Mouse (Mus musculus): ENCODE data around the gene Osbpl7. TPM values are rescaled to one million over a fixed set of nuclear protein-coding genes. Genes with fewer than 3 reads are reported as not detected.
A peak's percentile ranks its signal among the peaks of the same experiment; 100 is the strongest.

Osbpl7 gene
- polyA plus RNA-seq, 1 experiment from 2014 or later: 12.4 TPM

DNA sequence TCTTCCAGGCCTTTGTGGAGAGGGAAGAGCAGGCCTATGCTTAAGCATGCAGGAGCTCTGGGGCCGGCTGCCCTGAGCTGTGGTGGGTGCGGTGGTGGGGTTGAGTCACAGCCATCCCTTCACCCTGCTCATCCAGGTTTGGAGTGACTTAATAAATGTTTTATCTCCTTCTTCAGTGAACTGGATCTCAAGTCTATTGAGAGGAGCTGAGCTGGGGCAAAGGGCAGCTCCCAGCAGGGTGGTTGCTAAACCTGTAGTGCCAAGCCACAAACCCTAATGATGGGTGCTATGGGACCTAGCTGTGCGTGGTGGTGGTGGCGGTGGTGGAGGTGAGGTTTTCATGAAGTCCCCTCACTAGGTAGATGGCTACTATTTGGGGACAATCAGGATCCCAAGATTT lies 16.6 kb upstream of the Osbpl7 start:
- no peak for ATAC-seq (ENCODE audit: low read depth)
- 94% methylated on average over 4 of the region's 4 CpGs for WGBS
- Histone ChIP-seq H3K4me3 (ENCODE audit: low read length) (no peak overlapping the region), H3K27me3 (ENCODE audit: control insufficient read depth, insufficient read depth, low read depth, low read length) (no peaks in the 10 kb centered on the region), H3K4me1 (replicated peaks; ENCODE audit: control insufficient read depth, insufficient read depth, low read length) (peaks cover 5% of the 10 kb centered on the region; the same call in 1 of the 2 replicates), H3K9ac (ENCODE audit: low read length) (no peak overlapping the region), H3K4me2 (ENCODE audit: low read depth, low read length) (no peak overlapping the region), H3K36me3 (ENCODE audit: control insufficient read depth, insufficient read depth, low read length) (no peaks in the 10 kb centered on the region), H3K9me3 (ENCODE audit: control insufficient read depth, low read length) (no peaks in the 10 kb centered on the region), H3K27ac (ENCODE audit: low read length) (no peak overlapping the region)

DNA sequence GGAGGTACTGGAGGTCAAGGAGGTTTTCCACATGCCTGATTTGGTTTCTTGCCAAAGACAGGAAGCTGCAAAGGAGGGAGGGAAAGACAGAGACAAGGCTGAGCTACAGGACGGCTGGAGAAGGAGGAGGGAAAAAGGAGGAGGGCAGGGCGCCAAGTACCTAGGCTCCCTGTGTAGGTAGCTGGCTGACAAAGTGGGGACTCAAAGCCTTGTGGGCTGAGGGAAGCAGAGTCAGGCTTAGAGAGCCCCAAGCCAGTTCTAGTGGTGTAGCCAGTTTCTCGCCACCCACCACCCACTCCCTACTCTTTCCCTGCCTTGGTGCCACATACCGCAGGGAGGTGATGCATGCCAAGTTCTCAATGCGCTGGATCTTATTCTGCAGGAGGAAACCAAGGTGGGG lies 14.3 kb upstream of the Osbpl7 start:
- no peaks in the 10 kb centered on the region for H3K9me3 ChIP-seq (ENCODE audit: control insufficient read depth, low read length)
- no peak overlapping the region for H3K27ac ChIP-seq (ENCODE audit: low read length)
- 72% methylated on average over 5 of the region's 5 CpGs for WGBS
- H3K4me3 ChIP-seq (ENCODE audit: low read length): no peak overlapping the region
- H3K4me2 ChIP-seq (ENCODE audit: low read depth, low read length): no peak overlapping the region
- ATAC-seq (ENCODE audit: low read depth): no peak
- no peaks in the 10 kb centered on the region for H3K27me3 ChIP-seq (ENCODE audit: control insufficient read depth, insufficient read depth, low read depth, low read length)
- no peak overlapping the region for H3K9ac ChIP-seq (ENCODE audit: low read length)
- no peaks in the 10 kb centered on the region; the same call in 1 of the 2 replicates for H3K4me1 ChIP-seq (replicated peaks; ENCODE audit: control insufficient read depth, insufficient read depth, low read length)
- no peaks in the 10 kb centered on the region for H3K36me3 ChIP-seq (ENCODE audit: control insufficient read depth, insufficient read depth, low read length)

DNA sequence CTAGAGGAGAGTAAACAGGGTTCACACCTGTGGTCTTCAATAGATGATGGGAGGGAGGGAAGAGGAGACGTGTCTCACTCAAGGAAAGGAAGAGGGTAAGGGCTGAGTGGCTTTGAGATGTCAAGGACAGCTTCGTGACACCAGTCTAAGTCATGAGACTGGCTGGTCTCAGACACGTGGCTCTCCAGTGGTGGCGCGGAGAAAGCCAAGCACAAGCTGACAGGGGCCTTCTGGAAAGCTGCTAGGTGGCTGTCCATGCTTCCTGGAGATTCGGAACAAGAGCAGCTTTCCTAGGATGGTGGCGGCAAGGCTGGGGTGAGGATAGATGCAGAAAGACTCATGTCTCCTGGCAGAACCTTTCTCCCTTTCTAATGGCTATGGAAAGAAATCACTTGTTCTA lies 11.5 kb upstream of the Osbpl7 start:
- H3K27ac ChIP-seq (ENCODE audit: low read length): no peak overlapping the region
- H3K27me3 ChIP-seq (ENCODE audit: control insufficient read depth, insufficient read depth, low read depth, low read length): no peaks in the 10 kb centered on the region
- H3K9ac ChIP-seq (ENCODE audit: low read length): no peak overlapping the region
- no peak for ATAC-seq (ENCODE audit: low read depth)
- H3K4me1 ChIP-seq (replicated peaks; ENCODE audit: control insufficient read depth, insufficient read depth, low read length): peaks cover 8% of the 10 kb centered on the region
- H3K4me3 ChIP-seq (ENCODE audit: low read length): no peak overlapping the region
- whole genome bisulfite sequencing: 64% methylated on average over 7 of the region's 7 CpGs
- no peak overlapping the region for H3K4me2 ChIP-seq (ENCODE audit: low read depth, low read length)
- no peaks in the 10 kb centered on the region for H3K36me3 ChIP-seq (ENCODE audit: control insufficient read depth, insufficient read depth, low read length)
- no peaks in the 10 kb centered on the region for H3K9me3 ChIP-seq (ENCODE audit: control insufficient read depth, low read length)

DNA sequence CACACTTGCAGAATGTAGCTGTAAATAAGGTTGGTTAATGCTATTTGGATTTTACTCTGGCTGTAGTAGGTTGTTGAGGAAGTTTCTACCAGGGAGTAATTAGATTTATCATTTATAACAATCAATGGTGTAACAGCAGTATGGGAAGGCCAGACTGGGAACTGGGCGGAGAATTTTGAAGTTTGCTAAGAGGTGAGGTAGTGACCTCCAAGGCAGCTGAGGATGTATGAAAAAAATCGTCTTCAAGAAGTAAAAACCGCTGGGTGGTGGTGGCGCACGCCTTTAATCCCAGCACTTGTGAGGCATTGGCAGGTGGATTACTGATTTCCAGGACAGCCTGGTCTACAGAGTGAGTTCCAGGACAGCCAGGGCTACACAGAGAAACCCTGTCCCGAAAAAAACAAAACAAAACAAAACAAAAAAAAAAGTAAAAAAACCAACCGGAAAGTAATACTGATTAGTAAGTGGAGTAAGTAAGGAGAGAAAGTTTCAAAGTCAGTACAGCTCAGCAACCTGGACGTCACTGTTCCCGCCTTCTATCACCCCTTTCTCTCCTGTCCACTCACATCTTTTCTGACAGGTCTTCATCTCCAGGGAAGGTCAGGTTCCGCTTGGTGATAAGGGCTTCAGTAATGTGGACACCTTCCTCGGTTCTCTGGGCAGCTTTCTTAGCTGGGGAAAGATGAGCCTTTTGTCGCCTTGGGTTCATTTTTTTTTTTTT lies 10.0 kb upstream of the Osbpl7 start:
- peak overlapping the region; percentile 89 for H3K4me3 ChIP-seq (ENCODE audit: low read length)
- peak overlapping the region; percentile 69 for H3K4me2 ChIP-seq (ENCODE audit: low read depth, low read length)
- peaks cover 8% of the 10 kb centered on the region for H3K4me1 ChIP-seq (replicated peaks; ENCODE audit: control insufficient read depth, insufficient read depth, low read length)
- no peak for ATAC-seq (ENCODE audit: low read depth)
- no peaks in the 10 kb centered on the region for H3K27me3 ChIP-seq (ENCODE audit: control insufficient read depth, insufficient read depth, low read depth, low read length)
- no peak overlapping the region; the same call in 1 of the 2 replicates for H3K9ac ChIP-seq (ENCODE audit: low read length)
- no peak overlapping the region for H3K27ac ChIP-seq (ENCODE audit: low read length)
- no peaks in the 10 kb centered on the region for H3K9me3 ChIP-seq (ENCODE audit: control insufficient read depth, low read length)
- peaks cover 5% of the 10 kb centered on the region; the same call in 1 of the 2 replicates for H3K36me3 ChIP-seq (ENCODE audit: control insufficient read depth, insufficient read depth, low read length)
- WGBS: 30% methylated on average over 12 of the region's 12 CpGs

DNA sequence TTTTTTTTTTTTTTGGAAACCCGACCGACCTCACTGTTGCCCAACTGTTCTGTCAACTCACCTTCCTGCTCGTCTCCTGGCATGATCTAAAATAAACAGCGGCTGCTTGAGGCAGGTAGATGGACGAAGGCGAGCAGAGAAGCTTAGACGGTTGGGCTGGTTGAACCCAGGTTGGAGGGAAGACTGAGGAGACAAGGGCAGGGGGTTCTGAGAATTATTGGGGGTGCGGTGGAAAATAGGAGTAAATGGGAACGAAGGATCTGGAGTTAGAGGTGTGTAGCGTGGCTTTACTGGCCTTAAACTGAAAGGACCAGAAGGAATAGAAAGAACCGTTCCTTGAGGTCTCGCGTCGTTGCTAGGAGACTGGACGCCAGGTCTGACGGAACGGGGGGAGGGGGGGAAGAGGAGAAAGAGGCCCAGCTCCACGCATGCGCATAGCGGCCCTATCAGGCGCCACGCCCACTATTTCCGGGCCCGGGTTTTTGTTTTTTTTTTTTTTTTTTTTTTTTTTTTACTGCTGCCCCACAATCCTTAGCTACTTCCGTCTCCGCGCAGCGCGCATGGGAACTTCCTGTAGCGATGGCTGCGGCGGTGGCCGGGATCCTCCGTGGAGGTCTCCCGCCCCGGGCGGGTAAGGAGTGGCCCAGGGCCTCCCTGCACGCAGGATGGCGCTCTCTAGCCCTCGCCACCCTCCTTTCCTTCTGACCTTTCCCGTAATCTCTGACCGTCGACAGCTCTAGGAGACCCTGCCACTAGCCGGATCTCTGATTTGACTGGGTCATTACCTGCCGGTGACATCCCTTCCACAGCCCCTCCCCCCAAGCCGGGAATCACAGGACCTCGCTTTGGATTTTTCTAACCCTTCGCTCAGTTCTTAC lies 9.2 kb upstream of the Osbpl7 start, which contains the start of the genes Lrrc46 and Mrpl10:
TSS of gene Lrrc46 (minus strand) at position 386 of the 878 bp plus-strand sequence.
TSS of gene Mrpl10 (plus strand) at position 539 of the 878 bp plus-strand sequence.
- H3K9ac ChIP-seq (ENCODE audit: low read length): peak within 1 kb of the TSS; percentile 93
- peak within 1 kb of the TSS; percentile 89 for H3K4me3 ChIP-seq (ENCODE audit: low read length)
- H3K4me1 ChIP-seq (replicated peaks; ENCODE audit: control insufficient read depth, insufficient read depth, low read length): peaks cover 8% of the 10 kb centered on the region
- peak; percentile 94 for ATAC-seq (ENCODE audit: low read depth)
- peak within 1 kb of the TSS; percentile 36; the same call in 1 of the 2 replicates for H3K27ac ChIP-seq (ENCODE audit: low read length)
- no peaks in the 10 kb centered on the region for H3K27me3 ChIP-seq (ENCODE audit: control insufficient read depth, insufficient read depth, low read depth, low read length)
- peaks cover 5% of the 10 kb centered on the region; the same call in 1 of the 2 replicates for H3K36me3 ChIP-seq (ENCODE audit: control insufficient read depth, insufficient read depth, low read length)
- 0 out of 2 replicates have a peak, but pooled peaks cover 2% of the 10 kb centered on the region for H3K9me3 ChIP-seq (ENCODE audit: control insufficient read depth, low read length)
- H3K4me2 ChIP-seq (ENCODE audit: low read depth, low read length): peak within 1 kb of the TSS; percentile 89
- under 1% methylated on average over 48 of the region's 48 CpGs for WGBS

DNA sequence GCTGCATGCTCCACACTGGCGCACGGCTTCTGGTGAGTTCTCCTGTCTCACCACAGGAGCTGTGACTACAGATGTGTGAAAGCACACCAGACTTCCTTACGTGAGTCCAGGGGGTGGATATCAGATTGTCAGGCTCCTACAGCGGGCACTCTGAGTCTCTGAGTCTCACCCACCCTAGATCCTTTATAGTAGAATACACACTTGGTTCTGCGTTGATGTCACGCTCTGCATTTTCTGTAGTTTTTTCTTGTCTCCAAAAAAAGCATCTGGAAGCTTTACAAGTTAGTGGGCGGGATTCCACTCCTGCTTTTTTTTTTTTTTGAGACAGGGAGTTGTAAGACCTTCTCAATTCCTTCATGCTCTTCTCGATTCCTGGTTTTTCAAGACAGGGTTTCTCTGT lies 5.5 kb upstream of the Osbpl7 start:
- Histone ChIP-seq H3K9ac (ENCODE audit: low read length) (no peak overlapping the region), H3K4me1 (replicated peaks; ENCODE audit: control insufficient read depth, insufficient read depth, low read length) (peaks cover 8% of the 10 kb centered on the region), H3K9me3 (ENCODE audit: control insufficient read depth, low read length) (0 out of 2 replicates have a peak, but pooled peaks cover 2% of the 10 kb centered on the region), H3K4me3 (ENCODE audit: low read length) (no peak overlapping the region), H3K27ac (ENCODE audit: low read length) (no peak overlapping the region), H3K4me2 (ENCODE audit: low read depth, low read length) (no peak overlapping the region), H3K36me3 (ENCODE audit: control insufficient read depth, insufficient read depth, low read length) (peaks cover 13% of the 10 kb centered on the region), H3K27me3 (ENCODE audit: control insufficient read depth, insufficient read depth, low read depth, low read length) (no peaks in the 10 kb centered on the region)
- 92% methylated on average over 8 of the region's 8 CpGs for WGBS
- no peak for ATAC-seq (ENCODE audit: low read depth)

DNA sequence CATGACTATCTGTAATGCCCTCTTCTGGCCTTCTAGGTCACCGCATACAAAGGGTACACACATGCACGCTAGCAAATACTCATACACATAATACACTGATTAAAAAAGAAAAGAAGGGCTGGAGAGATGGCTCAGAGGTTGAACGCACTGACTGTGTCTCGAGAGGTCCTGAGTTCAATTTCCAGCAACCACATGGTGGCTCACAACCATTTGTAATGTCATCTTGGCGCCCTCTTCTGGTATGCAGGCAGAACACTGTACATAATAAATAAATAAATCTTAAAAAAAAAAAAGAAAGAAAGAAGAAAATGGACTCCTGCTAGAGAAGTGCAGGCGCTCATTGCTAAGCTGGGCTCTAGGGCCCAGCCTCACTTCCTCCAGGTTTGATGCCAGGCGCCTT lies 4.6 kb upstream of the Osbpl7 start:
- WGBS: 85% methylated on average over 7 of the region's 7 CpGs
- H3K9ac ChIP-seq (ENCODE audit: low read length): no peak overlapping the region
- peaks cover 12% of the 10 kb centered on the region for H3K4me1 ChIP-seq (replicated peaks; ENCODE audit: control insufficient read depth, insufficient read depth, low read length)
- 0 out of 2 replicates have a peak, but pooled peaks cover 2% of the 10 kb centered on the region for H3K9me3 ChIP-seq (ENCODE audit: control insufficient read depth, low read length)
- no peaks in the 10 kb centered on the region for H3K27me3 ChIP-seq (ENCODE audit: control insufficient read depth, insufficient read depth, low read depth, low read length)
- H3K4me2 ChIP-seq (ENCODE audit: low read depth, low read length): no peak overlapping the region
- no peak overlapping the region for H3K4me3 ChIP-seq (ENCODE audit: low read length)
- no peak overlapping the region for H3K27ac ChIP-seq (ENCODE audit: low read length)
- peaks cover 13% of the 10 kb centered on the region for H3K36me3 ChIP-seq (ENCODE audit: control insufficient read depth, insufficient read depth, low read length)
- ATAC-seq (ENCODE audit: low read depth): no peak

DNA sequence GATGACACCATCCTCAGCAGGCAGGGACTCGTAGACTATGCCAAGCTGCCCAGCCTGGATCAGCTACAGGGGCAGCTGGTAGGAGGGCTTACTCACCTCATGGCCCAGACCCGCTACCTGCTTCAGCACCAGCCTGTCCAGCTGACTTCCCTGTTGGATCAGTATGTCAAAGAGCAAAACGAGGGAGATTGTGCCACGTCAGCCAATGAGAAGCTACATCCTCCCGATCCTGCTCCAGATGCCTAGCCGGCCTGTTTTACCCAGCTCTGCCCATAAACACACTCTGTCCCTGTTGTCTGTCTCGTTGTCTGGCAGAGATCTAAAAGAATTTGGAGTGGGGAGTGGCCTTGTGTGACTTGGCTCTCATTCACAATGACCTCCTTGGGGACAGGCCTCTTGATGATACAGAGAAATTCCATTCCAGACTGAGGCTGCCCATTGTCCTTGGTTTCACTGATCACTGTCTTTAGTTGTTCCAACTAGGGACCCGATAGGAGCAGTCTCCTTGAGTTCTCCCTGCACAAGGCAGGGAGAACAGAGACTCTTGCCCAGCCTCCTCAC lies 2.3 kb upstream of the Osbpl7 start:
- no peak overlapping the region for H3K4me3 ChIP-seq (ENCODE audit: low read length)
- 69% methylated on average over 8 of the region's 8 CpGs for WGBS
- H3K36me3 ChIP-seq (ENCODE audit: control insufficient read depth, insufficient read depth, low read length): peaks cover 13% of the 10 kb centered on the region
- H3K27ac ChIP-seq (ENCODE audit: low read length): no peak overlapping the region
- H3K9ac ChIP-seq (ENCODE audit: low read length): no peak overlapping the region
- H3K4me2 ChIP-seq (ENCODE audit: low read depth, low read length): no peak overlapping the region
- ATAC-seq (ENCODE audit: low read depth): no peak
- H3K27me3 ChIP-seq (ENCODE audit: control insufficient read depth, insufficient read depth, low read depth, low read length): no peaks in the 10 kb centered on the region
- H3K9me3 ChIP-seq (ENCODE audit: control insufficient read depth, low read length): 0 out of 2 replicates have a peak, but pooled peaks cover 2% of the 10 kb centered on the region
- H3K4me1 ChIP-seq (replicated peaks; ENCODE audit: control insufficient read depth, insufficient read depth, low read length): peaks cover 16% of the 10 kb centered on the region
